Comparison of ENCODE assay signal across 8 mouse cellular contexts in genomic region chr19:7482266-7482598, GRCm38 (mm10). TPM values are rescaled to one million over a fixed set of nuclear protein-coding genes. Genes with fewer than 3 reads are reported as not detected.
A peak's percentile ranks its signal among the peaks of the same experiment; 100 is the strongest.
DNase-seq lines count a peak whose midpoint lies in the region; ATAC-seq and TF ChIP-seq lines count a peak whose summit lies in the region.

No protein-coding gene starts in this region.

- H3K9ac ChIP-seq in heart, embryonic 12.5 days: peak overlapping the region; percentile 99
- peak overlapping the region; percentile 98 for H3K9ac ChIP-seq in midbrain, embryonic 11.5 days (ENCODE audit: low read length)

- peaks cover 9% of the 10 kb centered on the region for H3K4me1 ChIP-seq in heart, embryonic 12.5 days (replicated peaks)
- peaks cover 34% of the 10 kb centered on the region for H3K4me1 ChIP-seq in G1E (ENCODE audit: insufficient read depth, low read depth, low read length)
- peaks cover 22% of the 10 kb centered on the region for H3K4me1 ChIP-seq in hindbrain, embryonic 10.5 days (replicated peaks)
- H3K4me1 ChIP-seq in midbrain, embryonic 11.5 days (ENCODE audit: control insufficient read depth, insufficient read depth, low read length): peaks cover 10% of the 10 kb centered on the region

- peak overlapping the region; percentile 89 for H3K4me2 ChIP-seq in heart, embryonic 12.5 days
- H3K4me2 ChIP-seq in midbrain, embryonic 11.5 days: peak overlapping the region; percentile 70

- 0% methylated on average over 7 of the region's 7 CpGs for WGBS in heart, embryonic 12.5 days
- WGBS in hindbrain, embryonic 10.5 days: 1% methylated on average over 7 of the region's 7 CpGs
- under 1% methylated on average over 7 of the region's 7 CpGs for WGBS in midbrain, embryonic 11.5 days

- no peak for TF ChIP-seq CTCF in G1E (IDR thresholded peaks at IDR 0.05; ENCODE audit: low read depth, low read length)

- H3K27ac ChIP-seq in heart, embryonic 12.5 days (ENCODE audit: poor library complexity, severe bottlenecking): peak overlapping the region; percentile 100
- peak overlapping the region; percentile 99 for H3K27ac ChIP-seq in hindbrain, embryonic 10.5 days
- H3K27ac ChIP-seq in midbrain, embryonic 11.5 days (ENCODE audit: low read depth, low read length): peak overlapping the region; percentile 100

- DNase-seq in heart, postnatal 4 days: no peak
- no peak for DNase-seq in G1E (ENCODE audit: low spot score)
- no peak for DNase-seq in hindbrain, embryonic 10.5 days (ENCODE audit: low spot score)
- DNase-seq in midbrain, embryonic 11.5 days (ENCODE audit: low spot score, missing footprints): no peak
- no peak for DNase-seq in cerebellum, adult 11-12 months
- no peak for DNase-seq in spleen, postnatal 10 days (ENCODE audit: low spot score in 2 of 2)
- DNase-seq in thymus, postnatal 14 days: no peak

- H3K4me3 ChIP-seq in heart, embryonic 12.5 days: peak overlapping the region; percentile 97
- H3K4me3 ChIP-seq in G1E (ENCODE audit: low read depth, low read length): peak overlapping the region; percentile 85
- H3K4me3 ChIP-seq in hindbrain, embryonic 10.5 days: peak overlapping the region; percentile 97
- peak overlapping the region; percentile 97 for H3K4me3 ChIP-seq in midbrain, embryonic 11.5 days (ENCODE audit: low read depth, low read length)

- no peaks in the 10 kb centered on the region for H3K27me3 ChIP-seq in heart, embryonic 12.5 days (replicated peaks)
- H3K27me3 ChIP-seq in G1E (ENCODE audit: insufficient read depth, low read length): no peaks in the 10 kb centered on the region
- no peaks in the 10 kb centered on the region for H3K27me3 ChIP-seq in hindbrain, embryonic 10.5 days (ENCODE audit: insufficient read depth, poor library complexity, severe bottlenecking)
- H3K27me3 ChIP-seq in midbrain, embryonic 11.5 days (ENCODE audit: control insufficient read depth, insufficient read depth, low read length): no peaks in the 10 kb centered on the region

- H3K36me3 ChIP-seq in heart, embryonic 12.5 days: peaks cover under 1% of the 10 kb centered on the region; the same call in 1 of the 2 replicates
- peaks cover 18% of the 10 kb centered on the region for H3K36me3 ChIP-seq in G1E (replicated peaks)
- peaks cover 17% of the 10 kb centered on the region for H3K36me3 ChIP-seq in hindbrain, embryonic 10.5 days
- H3K36me3 ChIP-seq in midbrain, embryonic 11.5 days (ENCODE audit: control insufficient read depth, insufficient read depth, low read length): no peaks in the 10 kb centered on the region

- no peak for ATAC-seq in heart, embryonic 12.5 days (ENCODE audit: insufficient number of reproducible peaks, low FRiP score)
- no peak for ATAC-seq in G1E (ENCODE audit: extremely low read depth, insufficient number of reproducible peaks, low FRiP score, poor library complexity, severe bottlenecking)
- no peak; the same call in 1 of the 2 replicates for ATAC-seq in midbrain, embryonic 11.5 days (ENCODE audit: low FRiP score)

- no peaks in the 10 kb centered on the region for H3K9me3 ChIP-seq in heart, embryonic 12.5 days (replicated peaks)
- H3K9me3 ChIP-seq in G1E (replicated peaks): no peaks in the 10 kb centered on the region
- no peaks in the 10 kb centered on the region for H3K9me3 ChIP-seq in hindbrain, embryonic 10.5 days
- H3K9me3 ChIP-seq in midbrain, embryonic 11.5 days (ENCODE audit: control insufficient read depth, low read length): no peaks in the 10 kb centered on the region

RNA-seq across cellular contexts. Expression of gene Rtn3, which starts 0.8 kb away (rescaled TPM):
- polyA plus RNA-seq in heart, embryonic 12.5 days (2016; fragmentation: Nextera tagmentation; extraction: Ambion mirVana): 158 TPM in 2 replicates
- total RNA-seq in heart, postnatal 4 days (2021): 100 to 1,000 TPM; 119 TPM
- 189 and 203 TPM in 2 replicates for total RNA-seq in G1E (2014; fragmentation: Nextera tagmentation)
- 50.5 and 62.7 TPM in 2 replicates for total RNA-seq in G1E (2017)
- 27.2 and 33.2 TPM in 2 replicates for polyA plus RNA-seq in G1E (2012)
- 256 and 280 TPM in 2 replicates for polyA plus RNA-seq in hindbrain, embryonic 10.5 days (2016; fragmentation: Nextera tagmentation; extraction: Ambion mirVana)
- 371 and 383 TPM in 2 replicates for polyA plus RNA-seq in midbrain, embryonic 11.5 days (2014; fragmentation: Nextera tagmentation; extraction: Ambion mirVana)

RNA-seq across cellular contexts. Expression of gene Atl3, which starts 11.6 kb away (rescaled TPM):
- 10.3 and 11.7 TPM in 2 replicates for polyA plus RNA-seq in heart, embryonic 12.5 days (2016; fragmentation: Nextera tagmentation; extraction: Ambion mirVana)
- 10 to 100 TPM; 35.1 to 36.9 TPM for total RNA-seq in heart, postnatal 4 days (2021)
- 74.2 and 76.4 TPM in 2 replicates for total RNA-seq in G1E (2014; fragmentation: Nextera tagmentation)
- 58.2 and 64.6 TPM in 2 replicates for total RNA-seq in G1E (2017)
- polyA plus RNA-seq in G1E (2012): 7.4 and 10.5 TPM in 2 replicates
- polyA plus RNA-seq in hindbrain, embryonic 10.5 days (2016; fragmentation: Nextera tagmentation; extraction: Ambion mirVana): 4.6 and 7.2 TPM in 2 replicates
- 6.3 and 8.5 TPM in 2 replicates for polyA plus RNA-seq in midbrain, embryonic 11.5 days (2014; fragmentation: Nextera tagmentation; extraction: Ambion mirVana)
